Mouse (Mus musculus): ENCODE measurements around the gene Gm19668.
"Not testable (repeated sequence)": the region's sequence is repeated elsewhere in the genome, so short reads cannot be mapped to it uniquely, and the experiment has no call there.

Gm19668 gene

DNA sequence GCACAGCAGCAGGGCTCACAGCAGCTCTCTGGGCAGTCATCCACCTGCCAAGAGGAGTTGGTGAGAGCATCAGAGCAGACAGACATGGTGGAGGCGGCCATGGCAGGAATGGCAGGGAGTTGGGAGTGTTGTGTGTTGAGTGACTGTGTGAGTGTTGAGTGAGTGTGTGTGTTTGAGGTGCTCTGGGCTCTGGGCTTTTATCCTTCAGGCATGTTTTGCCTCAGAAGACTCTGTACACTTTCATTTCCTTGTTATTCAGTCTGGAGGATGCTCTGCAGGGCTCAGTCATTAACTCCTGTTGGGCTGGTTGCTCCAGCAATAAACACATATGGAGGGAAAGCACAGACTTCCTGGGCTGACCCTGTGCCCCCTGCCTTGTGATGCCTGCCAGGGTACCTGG, 27.7 kb downstream of the Gm19668 start, which contains the start of gene Gm3238:
Gene Gm3238, minus strand, starts transcription at position 101 of the 400 bp plus-strand sequence.
- not testable (repeated sequence) for DNase-seq (ENCODE audit: low spot score in 2 of 2)

- no peak for DNase-seq (ENCODE audit: low spot score in 2 of 2)
These were observed 29.2 kb downstream of the Gm19668 start for GRCm38 (mm10) chr10:77769727-77770126.

GRCm38 (mm10) chr10:77759582-77759981, 39.4 kb downstream of the Gm19668 start, which contains the start of gene Gm3233:
Gene Gm3233 (minus strand): TSS chr10:77759682.
- not testable (repeated sequence) for DNase-seq (ENCODE audit: low spot score in 2 of 2)

GRCm38 (mm10) chr10:77753448-77753847, 45.5 kb downstream of the Gm19668 start:
- no peak for DNase-seq (ENCODE audit: low spot score in 2 of 2)

DNA sequence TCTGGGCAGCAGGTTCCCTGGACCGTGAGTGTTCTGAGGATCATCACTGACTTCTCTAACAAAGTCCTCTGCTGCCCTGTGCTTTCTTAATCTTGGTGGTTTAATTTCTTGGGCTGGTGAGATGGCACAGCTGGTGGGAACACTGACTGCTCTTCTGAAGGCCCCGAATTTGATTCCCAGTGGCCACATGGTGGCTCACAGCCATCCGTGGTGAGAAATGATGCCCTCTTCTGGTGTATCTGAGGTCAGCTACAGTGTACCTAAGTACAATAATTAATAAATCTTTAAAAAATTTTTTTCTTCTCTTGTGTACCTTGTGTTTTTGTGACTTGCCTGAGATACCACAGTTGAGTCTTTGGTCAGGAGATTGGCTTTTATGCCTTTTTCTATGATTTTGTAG, 46.6 kb downstream of the Gm19668 start:
- not testable (repeated sequence) for DNase-seq (ENCODE audit: low spot score in 2 of 2)

- not testable (repeated sequence) for DNase-seq (ENCODE audit: low spot score in 2 of 2)
These were observed 47.7 kb downstream of the Gm19668 start, which contains the start of gene Gm9736 for GRCm38 (mm10) chr10:77751254-77751653. Gene Gm9736 (minus strand): TSS chr10:77751354.

DNA sequence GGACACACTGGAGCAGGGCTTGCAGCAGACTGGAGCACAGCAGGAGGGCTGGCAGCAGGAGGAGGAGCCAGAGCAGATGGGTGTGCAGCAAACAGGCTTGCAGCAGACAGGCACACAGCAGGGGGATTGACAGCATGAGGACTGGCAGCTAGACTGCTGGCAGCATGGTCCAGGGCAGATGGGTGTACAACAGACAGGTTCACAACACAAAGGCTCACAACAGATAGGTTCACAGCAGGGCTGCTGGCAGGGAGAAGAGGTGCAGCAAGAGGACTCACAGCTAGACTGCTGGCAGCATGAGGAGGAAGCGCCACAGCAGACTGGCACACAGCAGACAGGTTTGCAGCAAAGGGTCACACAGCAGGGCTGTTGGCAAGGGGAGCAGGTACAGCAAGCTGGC, 48.2 kb downstream of the Gm19668 start:
- DNase-seq (ENCODE audit: low spot score in 2 of 2): not testable (repeated sequence)
